Mouse (Mus musculus) G1E (cell line): ENCODE results near the gene Mad2l1. TPM values are rescaled to one million over a fixed set of nuclear protein-coding genes. Genes with fewer than 3 reads are reported as not detected.

Experiments used
- ATAC-seq: 2 replicates; pipeline ENCODE4 v1.8.0; 2016; ENCODE audit warnings: mild to moderate bottlenecking; ENCODE audit not compliant: insufficient number of reproducible peaks, poor library complexity, low FRiP score, severe bottlenecking; ENCODE audit errors: extremely low read depth
- DNase-seq: peaks from one replicate; pipeline ENCODE4 v3.0.0; 2012; ENCODE audit warnings: low spot score
- H3K27me3 ChIP-seq: 2 replicates; pipeline ENCODE4 v1.6.1; 2012; ENCODE audit warnings: mild to moderate bottlenecking, low read length, inconsistent platforms; ENCODE audit not compliant: insufficient read depth
- H3K36me3 ChIP-seq: replicated peaks from 2 replicates; pipeline ENCODE3; 2012; ENCODE audit warnings: mild to moderate bottlenecking, inconsistent platforms
- H3K4me1 ChIP-seq: 2 replicates; pipeline ENCODE4 v1.6.1; 2012; ENCODE audit warnings: low read depth, low read length, inconsistent platforms, mixed read lengths; ENCODE audit not compliant: insufficient read depth
- H3K4me3 ChIP-seq: 2 replicates; pipeline ENCODE4 v1.5.1; 2012; ENCODE audit warnings: low read depth, mild to moderate bottlenecking, inconsistent platforms, low read length, moderate library complexity, mixed read lengths
- H3K9me3 ChIP-seq: replicated peaks from 2 replicates; pipeline ENCODE4 v1.6.1; 2012; ENCODE audit warnings: inconsistent platforms
- CTCF ChIP-seq: IDR thresholded peaks from 2 replicates; pipeline ENCODE4 v1.5.1; 2012; ENCODE audit warnings: low read depth, low read length, inconsistent platforms, mixed read lengths
- GATA1 ChIP-seq: IDR thresholded peaks from 2 replicates; pipeline ENCODE4 v1.6.1; 2012; ENCODE audit warnings: borderline replicate concordance, low read length, inconsistent platforms, mixed read lengths
- GATA2 ChIP-seq: IDR thresholded peaks from 2 replicates; pipeline ENCODE4 v1.6.1; 2012; ENCODE audit warnings: low read depth, low read length, inconsistent platforms, borderline replicate concordance
- POLR2AphosphoS5 ChIP-seq: IDR thresholded peaks from 2 replicates; pipeline ENCODE4 v1.6.1; 2012; ENCODE audit warnings: low read depth, low read length, inconsistent platforms; ENCODE audit not compliant: insufficient replicate concordance
- TAL1 ChIP-seq: conservative IDR thresholded peaks from 2 replicates; pipeline ENCODE4 v1.6.1; 2012; ENCODE audit warnings: low read depth, low read length, inconsistent platforms, mixed read lengths
- polyA plus RNA-seq: library from polyadenylated mRNA; stranded (reverse); fragments of >175 nt; gene quantifications from 2 replicates; pipeline ENCODE4 v1.2.3, GENCODE M21; 2012
- total RNA-seq, 2 experiments: library from RNA; stranded (forward) in 1 of 2; stranded (reverse) in 1 of 2; fragments of 200-1000 nt in 1 of 2; fragments of >200 nt in 1 of 2; fragmentation: Nextera tagmentation in 1 of 2; gene quantifications; 2 replicates each; pipeline ENCODE4 v1.2.3; 2014 to 2017

Mad2l1 gene
- total RNA-seq (2014; fragmentation: Nextera tagmentation), result 233 TPM in 2 replicates
- total RNA-seq (2017), result 137 and 159 TPM in 2 replicates
- 6.0 and 7.9 TPM in 2 replicates for polyA plus RNA-seq

- peak; percentile 95 for DNase-seq
- ATAC-seq, result peak; percentile 94
- H3K36me3 ChIP-seq, result peaks cover 29% of the 10 kb centered on the region
- H3K27me3 ChIP-seq, result no peaks in the 10 kb centered on the region
- H3K4me1 ChIP-seq, result peaks cover 17% of the 10 kb centered on the region
- peak within 1 kb of the TSS; percentile 83 for H3K4me3 ChIP-seq
- TF ChIP-seq GATA1, result no peak
- TF ChIP-seq CTCF, result no peak
- TF ChIP-seq POLR2AphosphoS5, result no peak
- no peak for TF ChIP-seq GATA2
- no peak for TF ChIP-seq TAL1
- H3K9me3 ChIP-seq, result no peaks in the 10 kb centered on the region
Measured at GRCm38 (mm10) chr6:66535028-66535862, at the start of gene Mad2l1. Gene Mad2l1, plus strand, starts transcription at chr6:66535390.

GRCm38 (mm10) chr6:66493685-66494084 is 41.5 kb upstream of the Mad2l1 start:
- DNase-seq, result no peak

GRCm38 (mm10) chr6:66516368-66516767 is 18.8 kb upstream of the Mad2l1 start:
- Histone ChIP-seq H3K4me3 (no peak overlapping the region), H3K4me1 (peaks cover 5% of the 10 kb centered on the region), H3K9me3 (no peaks in the 10 kb centered on the region), H3K27me3 (peaks cover 17% of the 10 kb centered on the region), H3K36me3 (no peaks in the 10 kb centered on the region)
- DNase-seq, result no peak
- TF ChIP-seq CTCF (no peak), POLR2AphosphoS5 (no peak), TAL1 (no peak), GATA2 (no peak), GATA1 (no peak)
- no peak for ATAC-seq

More at GRCm38 (mm10) chr6:66493685-66494084, 41.5 kb upstream of the Mad2l1 start:
- H3K27me3 ChIP-seq, result peaks cover 4% of the 10 kb centered on the region; the same call in 1 of the 2 replicates
- H3K9me3 ChIP-seq, result no peaks in the 10 kb centered on the region
- H3K4me3 ChIP-seq, result no peak overlapping the region
- no peak for ATAC-seq
- no peaks in the 10 kb centered on the region for H3K36me3 ChIP-seq
- no peak for TF ChIP-seq TAL1
- TF ChIP-seq GATA2, result no peak
- TF ChIP-seq CTCF, result no peak
- TF ChIP-seq POLR2AphosphoS5, result no peak
- TF ChIP-seq GATA1, result no peak
- H3K4me1 ChIP-seq, result no peaks in the 10 kb centered on the region

DNA sequence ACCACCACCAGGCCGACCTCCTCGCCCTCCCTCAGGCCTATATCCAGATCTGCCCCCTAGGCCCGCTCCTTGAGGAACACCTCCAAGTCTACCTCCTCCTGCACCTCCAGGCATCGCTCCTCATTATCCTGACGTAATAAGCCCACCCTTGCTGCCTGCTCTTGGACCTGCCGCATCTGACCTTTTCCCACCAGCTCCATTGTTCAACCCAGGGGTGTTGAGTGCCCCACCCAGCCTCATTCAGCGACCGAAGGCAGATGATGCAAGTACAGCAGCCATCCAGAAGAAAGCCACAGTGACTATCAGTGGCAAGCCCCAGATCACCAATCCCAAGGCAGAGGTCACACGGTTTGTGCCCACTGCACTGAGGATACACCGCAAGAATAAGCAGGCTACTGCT is 6.8 kb upstream of the Mad2l1 start:
- TF ChIP-seq GATA1, result no peak
- TF ChIP-seq POLR2AphosphoS5, result no peak
- no peak for TF ChIP-seq CTCF
- TF ChIP-seq TAL1, result no peak
- TF ChIP-seq GATA2, result no peak
- no peak; the same call in 1 of the 2 replicates for ATAC-seq

DNA sequence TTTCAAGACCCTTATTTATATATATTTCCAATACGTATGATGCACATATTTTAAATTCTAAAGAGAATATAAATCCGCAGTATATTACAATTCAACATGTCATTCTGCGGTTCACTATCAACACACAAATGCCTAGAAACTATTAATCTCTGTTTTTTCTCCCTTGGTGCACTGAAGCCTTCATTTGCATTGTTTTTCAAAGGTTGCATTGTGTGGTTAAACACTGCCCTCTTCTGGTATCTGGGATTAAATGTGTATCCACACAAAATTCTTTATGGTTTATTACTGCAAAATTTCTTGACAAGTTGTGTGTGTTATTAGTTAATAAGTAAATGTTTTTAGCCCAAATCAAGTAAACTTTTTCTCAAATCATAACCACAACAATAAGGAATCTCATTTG is 1.9 kb upstream of the Mad2l1 start:
- Histone ChIP-seq H3K36me3 (peaks cover 10% of the 10 kb centered on the region), H3K27me3 (0 out of 2 replicates have a peak, but pooled peaks cover 3% of the 10 kb centered on the region), H3K9me3 (no peaks in the 10 kb centered on the region), H3K4me1 (peaks cover 14% of the 10 kb centered on the region), H3K4me3 (no peak overlapping the region)
- no peak for TF ChIP-seq POLR2AphosphoS5
- no peak for TF ChIP-seq GATA1
- no peak for TF ChIP-seq GATA2
- TF ChIP-seq CTCF, result no peak
- TF ChIP-seq TAL1, result no peak
- ATAC-seq (no peak), DNase-seq (peak; percentile 7)

More for the DNA sequence above, 6.8 kb upstream of the Mad2l1 start:
- H3K4me3 ChIP-seq, result no peak overlapping the region
- H3K36me3 ChIP-seq, result no peaks in the 10 kb centered on the region
- H3K4me1 ChIP-seq, result no peaks in the 10 kb centered on the region
- 0 out of 2 replicates have a peak, but pooled peaks cover 3% of the 10 kb centered on the region for H3K27me3 ChIP-seq
- DNase-seq, result no peak
- no peaks in the 10 kb centered on the region for H3K9me3 ChIP-seq

DNA sequence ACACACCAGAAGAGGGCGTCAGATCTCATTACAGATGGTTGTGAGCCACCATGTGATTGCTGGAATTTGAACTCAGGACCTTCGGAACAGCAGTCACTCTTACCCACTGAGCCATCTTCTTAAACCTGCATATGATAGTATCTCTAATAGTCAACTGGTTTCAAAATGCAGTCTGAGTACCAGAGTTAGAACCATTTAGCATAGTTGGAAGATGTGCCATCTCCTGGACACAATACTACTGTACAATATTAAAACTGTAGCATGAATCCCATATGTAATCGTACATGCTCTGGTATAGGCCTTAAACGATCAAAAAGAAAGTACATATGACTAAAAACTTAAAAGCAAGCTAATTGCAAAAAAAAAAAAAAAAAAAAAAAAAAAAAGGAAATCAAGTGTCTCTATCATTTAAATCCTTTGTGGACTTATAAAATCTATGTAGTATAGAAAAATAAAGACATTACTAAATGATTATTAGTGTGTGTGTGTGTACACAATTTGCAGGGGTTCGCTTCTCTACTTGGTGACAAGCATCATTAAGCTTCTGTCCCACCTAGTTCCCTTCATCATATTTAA is 736 bp upstream of the Mad2l1 start:
- ATAC-seq (0 out of 2 replicates have a peak, but pooled peaks have one; percentile 1), DNase-seq (no peak)
- Histone ChIP-seq H3K36me3 (peaks cover 21% of the 10 kb centered on the region), H3K9me3 (no peaks in the 10 kb centered on the region), H3K4me1 (peaks cover 17% of the 10 kb centered on the region), H3K27me3 (no peaks in the 10 kb centered on the region), H3K4me3 (peak overlapping the region; percentile 83)
- no peak for TF ChIP-seq GATA1
- TF ChIP-seq POLR2AphosphoS5, result no peak
- no peak for TF ChIP-seq GATA2
- no peak for TF ChIP-seq TAL1
- no peak for TF ChIP-seq CTCF
